Mouse (Mus musculus): Measurements from ENCODE around the gene Zmiz2.
"Not testable (repeated sequence)": the region's sequence is repeated elsewhere in the genome, so short reads cannot be mapped to it uniquely, and the experiment has no call there.

Gene Zmiz2

GRCm38 (mm10) chr11:6420722-6421350, 32.0 kb downstream of the Zmiz2 start:
- DNase-seq, result no peak

- DNase-seq, result no peak
These were observed 41.3 kb downstream of the Zmiz2 start for GRCm38 (mm10) chr11:6430186-6430585.

- no peak for DNase-seq
These were observed 47.6 kb downstream of the Zmiz2 start for GRCm38 (mm10) chr11:6436442-6436841.

GRCm38 (mm10) chr11:6437667-6438066, 48.8 kb downstream of the Zmiz2 start:
- no peak for DNase-seq

- DNase-seq, result no peak
These were observed 51.3 kb downstream of the Zmiz2 start for GRCm38 (mm10) chr11:6440171-6440570.

- DNase-seq, result no peak
These were observed 53.7 kb downstream of the Zmiz2 start for GRCm38 (mm10) chr11:6442566-6442965.

GRCm38 (mm10) chr11:6443102-6443501, 54.2 kb downstream of the Zmiz2 start:
- no peak for DNase-seq

- no peak for DNase-seq
These were observed 54.8 kb downstream of the Zmiz2 start for GRCm38 (mm10) chr11:6443727-6444076.

GRCm38 (mm10) chr11:6444077-6444853, 55.4 kb downstream of the Zmiz2 start, which contains the start of gene H2afv:
Gene H2afv, minus strand, starts transcription at chr11:6444443.
- DNase-seq, result peak; percentile 100

- no peak for DNase-seq
These were observed 56.6 kb downstream of the Zmiz2 start for GRCm38 (mm10) chr11:6445441-6445840.

- DNase-seq, result no peak
These were observed 57.1 kb downstream of the Zmiz2 start for GRCm38 (mm10) chr11:6445951-6446350.

GRCm38 (mm10) chr11:6447493-6447892, 58.6 kb downstream of the Zmiz2 start:
- DNase-seq, result no peak

- not testable (repeated sequence) for DNase-seq
These were observed 59.3 kb downstream of the Zmiz2 start for GRCm38 (mm10) chr11:6448155-6448554.
